Comparison of ENCODE assay signal across 9 mouse cellular contexts in the genomic region with DNA sequence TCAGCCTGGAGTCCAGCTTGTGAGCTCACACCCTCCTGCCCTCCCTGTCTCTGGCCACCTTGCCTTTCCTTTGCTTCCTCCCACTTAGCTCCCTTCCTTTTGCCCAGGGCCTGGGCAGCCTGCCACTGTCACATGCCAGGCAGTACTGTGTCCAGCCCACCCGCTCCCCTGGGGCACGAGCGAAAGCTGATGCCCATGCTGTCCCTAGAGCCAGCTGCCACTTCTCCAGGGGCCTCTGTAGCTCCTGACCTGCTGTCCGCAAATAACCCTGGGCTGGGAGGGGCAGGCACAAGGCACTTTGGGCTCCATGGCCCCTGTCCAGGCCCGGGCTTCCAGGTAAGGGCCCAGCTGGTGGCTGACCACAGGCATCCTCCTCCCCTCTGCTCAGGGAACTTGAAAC. TPM values are rescaled to one million over a fixed set of nuclear protein-coding genes. Genes with fewer than 3 reads are reported as not detected.
DNase-seq lines count a peak whose midpoint lies in the region; ATAC-seq lines count a peak whose summit lies in the region.
"Had no signal": no experiment of that assay in that cellular context is flagged by ENCODE, and none has a peak within 500 bp of the region (broad histone marks: within the 10 kb centered on the region; RNA-seq: fewer than 3 reads in every experiment).

No protein-coding gene starts in this region.

- no peak for ATAC-seq in liver, embryonic 12.5 days
- ATAC-seq in kidney, embryonic 16.5 days (ENCODE audit: low FRiP score, low TSS enrichment) = peak; percentile 47
- ATAC-seq in intestine, embryonic 15.5 days = no peak
- no peak for ATAC-seq in inflammation-experienced regulatory T-cells, adult 6 months

- DNase-seq in liver = no peak
- peak; percentile 95 for DNase-seq in cerebellum, adult 9-11 months
- DNase-seq in heart, embryonic 10.5 days (ENCODE audit: low spot score) = no peak

- H3K4me3 ChIP-seq in liver, embryonic 12.5 days = no peak overlapping the region
- peak overlapping the region; percentile 25; the same call in 1 of the 2 replicates for H3K4me3 ChIP-seq in heart, embryonic 10.5 days
- no peak overlapping the region for H3K4me3 ChIP-seq in kidney, embryonic 16.5 days (ENCODE audit: low read length)
- peak overlapping the region; percentile 53 for H3K4me3 ChIP-seq in megakaryocyte, embryonic 14.5 days (replicated peaks)
- no peak overlapping the region for H3K4me3 ChIP-seq in intestine, embryonic 15.5 days (replicated peaks)
- H3K4me3 ChIP-seq: lung, embryonic 15.5 days had no signal

- H3K36me3 ChIP-seq in liver, embryonic 12.5 days = peaks cover 56% of the 10 kb centered on the region
- peaks cover 25% of the 10 kb centered on the region for H3K36me3 ChIP-seq in heart, embryonic 10.5 days
- H3K36me3 ChIP-seq in kidney, embryonic 16.5 days (ENCODE audit: insufficient read depth, low read length) = peaks cover 21% of the 10 kb centered on the region
- H3K36me3 ChIP-seq in megakaryocyte, embryonic 14.5 days (replicated peaks; ENCODE audit: low read length) = peaks cover 91% of the 10 kb centered on the region
- peaks cover 10% of the 10 kb centered on the region; the same call in 1 of the 2 replicates for H3K36me3 ChIP-seq in intestine, embryonic 15.5 days

- H3K27ac ChIP-seq in liver, embryonic 12.5 days = no peak overlapping the region
- peak overlapping the region; percentile 84 for H3K27ac ChIP-seq in heart, embryonic 10.5 days
- peak overlapping the region; percentile 49; the same call in 1 of the 2 replicates for H3K27ac ChIP-seq in kidney, embryonic 16.5 days (ENCODE audit: low read length)
- no peak overlapping the region for H3K27ac ChIP-seq in intestine, embryonic 15.5 days
- H3K27ac ChIP-seq: lung, embryonic 15.5 days had no signal

- peaks cover 71% of the 10 kb centered on the region for H3K4me1 ChIP-seq in liver, embryonic 12.5 days
- H3K4me1 ChIP-seq in heart, embryonic 10.5 days = peaks cover 69% of the 10 kb centered on the region
- peaks cover 47% of the 10 kb centered on the region for H3K4me1 ChIP-seq in kidney, embryonic 16.5 days (ENCODE audit: insufficient read depth, low read length)
- H3K4me1 ChIP-seq in megakaryocyte, embryonic 14.5 days = peaks cover 100% of the 10 kb centered on the region
- H3K4me1 ChIP-seq in intestine, embryonic 15.5 days (replicated peaks) = peaks cover 29% of the 10 kb centered on the region

- no peaks in the 10 kb centered on the region for H3K27me3 ChIP-seq in liver, embryonic 12.5 days (replicated peaks)
- H3K27me3 ChIP-seq in heart, embryonic 10.5 days (ENCODE audit: insufficient read depth, poor library complexity, severe bottlenecking) = no peaks in the 10 kb centered on the region
- no peaks in the 10 kb centered on the region for H3K27me3 ChIP-seq in kidney, embryonic 16.5 days (ENCODE audit: insufficient read depth, low read length)
- H3K27me3 ChIP-seq in megakaryocyte, embryonic 14.5 days (replicated peaks) = no peaks in the 10 kb centered on the region
- H3K27me3 ChIP-seq in intestine, embryonic 15.5 days (replicated peaks) = no peaks in the 10 kb centered on the region
- H3K27me3 ChIP-seq: lung, embryonic 15.5 days had no signal

- H3K4me2 ChIP-seq in liver, embryonic 12.5 days = no peak overlapping the region
- H3K4me2 ChIP-seq in kidney, embryonic 16.5 days (replicated peaks; ENCODE audit: low read depth, low read length) = no peak overlapping the region
- no peak overlapping the region for H3K4me2 ChIP-seq in intestine, embryonic 15.5 days (replicated peaks)
- H3K4me2 ChIP-seq: lung, embryonic 15.5 days had no signal

- no peaks in the 10 kb centered on the region for H3K9me3 ChIP-seq in liver, embryonic 12.5 days (replicated peaks)
- no peaks in the 10 kb centered on the region for H3K9me3 ChIP-seq in heart, embryonic 10.5 days
- H3K9me3 ChIP-seq in kidney, embryonic 16.5 days (ENCODE audit: low read length) = no peaks in the 10 kb centered on the region
- no peaks in the 10 kb centered on the region for H3K9me3 ChIP-seq in megakaryocyte, embryonic 14.5 days
- no peaks in the 10 kb centered on the region for H3K9me3 ChIP-seq in intestine, embryonic 15.5 days
- H3K9me3 ChIP-seq: lung, embryonic 15.5 days had no signal

- H3K9ac ChIP-seq in liver, embryonic 12.5 days = 0 out of 2 replicates have a peak overlapping the region, but pooled peaks have one; percentile 1
- H3K9ac ChIP-seq in kidney, embryonic 16.5 days (replicated peaks; ENCODE audit: low read length) = no peak overlapping the region
- H3K9ac ChIP-seq in intestine, embryonic 15.5 days = no peak overlapping the region
- H3K9ac ChIP-seq: lung, embryonic 15.5 days had no signal

- 85% methylated on average over 5 of the region's 5 CpGs for WGBS in liver, embryonic 12.5 days (ENCODE audit: insufficient replicate concordance)
- 59% methylated on average over 5 of the region's 5 CpGs for WGBS in heart, embryonic 10.5 days
- WGBS in kidney, embryonic 16.5 days = 42% methylated on average over 5 of the region's 5 CpGs
- 69% methylated on average over 5 of the region's 5 CpGs for WGBS in intestine, embryonic 15.5 days

RNA-seq across cellular contexts. Expression of gene Akt2, which starts 16.2 kb away (rescaled TPM):
- polyA plus RNA-seq in liver, embryonic 12.5 days (2016; fragmentation: Nextera tagmentation; extraction: Ambion mirVana) = 45.0 and 45.2 TPM in 2 replicates
- 94.8 and 106 TPM in 2 replicates for polyA plus RNA-seq in heart, embryonic 10.5 days (2016; fragmentation: Nextera tagmentation; extraction: Ambion mirVana)
- polyA plus RNA-seq in kidney, embryonic 16.5 days (2015; fragmentation: Nextera tagmentation; extraction: Ambion mirVana) = 110 and 112 TPM in 2 replicates
- polyA plus RNA-seq in megakaryocyte, embryonic 14.5 days (2012; ENCODE audit: insufficient read depth, low replicate concordance) = 72.3 and 86.4 TPM in 2 replicates
- 68.4 and 71.1 TPM in 2 replicates for polyA plus RNA-seq in intestine, embryonic 15.5 days (2015; fragmentation: Nextera tagmentation; extraction: Ambion mirVana)
- 10 to 100 TPM; 41.6 to 51.3 (median 43.1) TPM for polyA plus RNA-seq in inflammation-experienced regulatory T-cells, adult 6 months (2017; shearing (Covaris generic))

RNA-seq across cellular contexts. Expression of gene Ttc9b, which starts 46.1 kb away (rescaled TPM):
- not detected in 2 replicates for polyA plus RNA-seq in liver, embryonic 12.5 days (2016; fragmentation: Nextera tagmentation; extraction: Ambion mirVana)
- not detected in 2 replicates for polyA plus RNA-seq in heart, embryonic 10.5 days (2016; fragmentation: Nextera tagmentation; extraction: Ambion mirVana)
- 0.11 and 0.41 TPM in 2 replicates for polyA plus RNA-seq in kidney, embryonic 16.5 days (2015; fragmentation: Nextera tagmentation; extraction: Ambion mirVana)
- not detected in 2 replicates for polyA plus RNA-seq in megakaryocyte, embryonic 14.5 days (2012; ENCODE audit: insufficient read depth, low replicate concordance)
- polyA plus RNA-seq in intestine, embryonic 15.5 days (2015; fragmentation: Nextera tagmentation; extraction: Ambion mirVana) = 2.3 and 2.5 TPM in 2 replicates
- polyA plus RNA-seq in inflammation-experienced regulatory T-cells, adult 6 months (2017; shearing (Covaris generic)) = not detected

RNA-seq across cellular contexts. Expression of gene 2310022A10Rik, which starts 54.5 kb away (rescaled TPM):
- 26.3 and 27.5 TPM in 2 replicates for polyA plus RNA-seq in liver, embryonic 12.5 days (2016; fragmentation: Nextera tagmentation; extraction: Ambion mirVana)
- polyA plus RNA-seq in heart, embryonic 10.5 days (2016; fragmentation: Nextera tagmentation; extraction: Ambion mirVana) = 36.3 and 37.4 TPM in 2 replicates
- 25.1 and 30.4 TPM in 2 replicates for polyA plus RNA-seq in kidney, embryonic 16.5 days (2015; fragmentation: Nextera tagmentation; extraction: Ambion mirVana)
- 19.6 and 32.1 TPM in 2 replicates for polyA plus RNA-seq in megakaryocyte, embryonic 14.5 days (2012; ENCODE audit: insufficient read depth, low replicate concordance)
- polyA plus RNA-seq in intestine, embryonic 15.5 days (2015; fragmentation: Nextera tagmentation; extraction: Ambion mirVana) = 21.7 and 24.1 TPM in 2 replicates
- polyA plus RNA-seq in inflammation-experienced regulatory T-cells, adult 6 months (2017; shearing (Covaris generic)) = 10 to 100 TPM; 16.4 to 24.4 (median 21.4) TPM

RNA-seq across cellular contexts. Expression of gene Pld3, which starts 54.6 kb away (rescaled TPM):
- 46.6 and 49.1 TPM in 2 replicates for polyA plus RNA-seq in liver, embryonic 12.5 days (2016; fragmentation: Nextera tagmentation; extraction: Ambion mirVana)
- polyA plus RNA-seq in heart, embryonic 10.5 days (2016; fragmentation: Nextera tagmentation; extraction: Ambion mirVana) = 54.1 and 55.6 TPM in 2 replicates
- polyA plus RNA-seq in kidney, embryonic 16.5 days (2015; fragmentation: Nextera tagmentation; extraction: Ambion mirVana) = 121 and 122 TPM in 2 replicates
- polyA plus RNA-seq in megakaryocyte, embryonic 14.5 days (2012; ENCODE audit: insufficient read depth, low replicate concordance) = 66.2 and 97.1 TPM in 2 replicates
- polyA plus RNA-seq in intestine, embryonic 15.5 days (2015; fragmentation: Nextera tagmentation; extraction: Ambion mirVana) = 64.5 and 65.0 TPM in 2 replicates
- 100 to 1,000 TPM; 155 to 246 (median 192) TPM for polyA plus RNA-seq in inflammation-experienced regulatory T-cells, adult 6 months (2017; shearing (Covaris generic))

Comparison
In these comparisons a context has a peak if more than half of its experiments do, and no peak if none do; other contexts are left out.
1. H3K27ac ChIP-seq: peak in heart, embryonic 10.5 days (single experiment) and kidney, embryonic 16.5 days (single experiment); none in liver, embryonic 12.5 days (single experiment) and intestine, embryonic 15.5 days (single experiment).
2. H3K4me3 ChIP-seq: peak in heart, embryonic 10.5 days (single experiment) and megakaryocyte, embryonic 14.5 days (single experiment); none in liver, embryonic 12.5 days (single experiment), kidney, embryonic 16.5 days (single experiment) and intestine, embryonic 15.5 days (single experiment).